Mouse (Mus musculus) lung, embryonic 14.5 days (tissue): ENCODE results near the gene F5. TPM values are rescaled to one million over a fixed set of nuclear protein-coding genes. Genes with fewer than 3 reads are reported as not detected.

Source experiments
- ATAC-seq: fragments of 200-750 bp; cut with Nextera tagmentation; 2 replicates; pipeline ENCODE4 v1.8.0; 2017; ENCODE audit warnings: mild to moderate bottlenecking, moderate TSS enrichment, moderate library complexity; ENCODE audit not compliant: insufficient read depth
- DNase-seq: peaks from one replicate; pipeline ENCODE4 v3.0.0-alpha.2; 2015
- H3K27ac ChIP-seq: fragments of 300-500 bp; sonication (generic); 2 replicates; pipeline ENCODE4 v1.5.1; 2014; ENCODE audit warnings: low read depth, mild to moderate bottlenecking, moderate library complexity
- H3K27me3 ChIP-seq: fragments of 300-500 bp; sonication (generic); 2 replicates; pipeline ENCODE4 v1.6.1; 2014; ENCODE audit warnings: low read length, control low read depth; ENCODE audit not compliant: insufficient read depth
- H3K36me3 ChIP-seq: fragments of 300-500 bp; sonication (generic); 2 replicates; pipeline ENCODE4 v1.6.1; 2014; ENCODE audit warnings: control low read depth; ENCODE audit not compliant: insufficient read depth
- H3K4me1 ChIP-seq: fragments of 300-500 bp; sonication (generic); 2 replicates; pipeline ENCODE4 v1.6.1; 2014; ENCODE audit warnings: antibody characterized with exemption, control low read depth; ENCODE audit not compliant: insufficient read depth
- H3K4me2 ChIP-seq: fragments of 300-500 bp; sonication (generic); 2 replicates; pipeline ENCODE4 v1.6.1; 2014; ENCODE audit warnings: mild to moderate bottlenecking
- H3K4me3 ChIP-seq: fragments of 300-500 bp; sonication (generic); 2 replicates; pipeline ENCODE4 v1.5.1; 2014; ENCODE audit warnings: low read depth, low read length
- H3K9ac ChIP-seq: fragments of 300-500 bp; sonication (generic); 2 replicates; pipeline ENCODE4 v1.6.1; 2014
- H3K9me3 ChIP-seq: fragments of 300-500 bp; sonication (generic); 2 replicates; pipeline ENCODE4 v1.6.1; 2016; ENCODE audit warnings: low read depth, low read length, control low read depth
- CTCF ChIP-seq: IDR thresholded peaks from 2 replicates; pipeline ENCODE4 v1.5.1; 2016; ENCODE audit warnings: antibody characterized with exemption, low read depth
- WGBS: fragments of 180-500 bp; shearing (Covaris S2); extraction: QIAGEN DNeasy Blood & Tissue Kit; methylation state at CpG from one replicate; pipeline ENCODE4 v1.1.7; 2014; 5-methylcytosine and 5-hydroxymethylcytosine counted together
- polyA plus RNA-seq: library from polyadenylated mRNA; unstranded; fragments of >200 nt; fragmentation: Nextera tagmentation; extraction: Ambion mirVana; gene quantifications from 2 replicates; pipeline ENCODE4 v1.2.1, GENCODE M21; 2014

Gene F5
- 0.42 and 0.53 TPM in 2 replicates for polyA plus RNA-seq

DNA sequence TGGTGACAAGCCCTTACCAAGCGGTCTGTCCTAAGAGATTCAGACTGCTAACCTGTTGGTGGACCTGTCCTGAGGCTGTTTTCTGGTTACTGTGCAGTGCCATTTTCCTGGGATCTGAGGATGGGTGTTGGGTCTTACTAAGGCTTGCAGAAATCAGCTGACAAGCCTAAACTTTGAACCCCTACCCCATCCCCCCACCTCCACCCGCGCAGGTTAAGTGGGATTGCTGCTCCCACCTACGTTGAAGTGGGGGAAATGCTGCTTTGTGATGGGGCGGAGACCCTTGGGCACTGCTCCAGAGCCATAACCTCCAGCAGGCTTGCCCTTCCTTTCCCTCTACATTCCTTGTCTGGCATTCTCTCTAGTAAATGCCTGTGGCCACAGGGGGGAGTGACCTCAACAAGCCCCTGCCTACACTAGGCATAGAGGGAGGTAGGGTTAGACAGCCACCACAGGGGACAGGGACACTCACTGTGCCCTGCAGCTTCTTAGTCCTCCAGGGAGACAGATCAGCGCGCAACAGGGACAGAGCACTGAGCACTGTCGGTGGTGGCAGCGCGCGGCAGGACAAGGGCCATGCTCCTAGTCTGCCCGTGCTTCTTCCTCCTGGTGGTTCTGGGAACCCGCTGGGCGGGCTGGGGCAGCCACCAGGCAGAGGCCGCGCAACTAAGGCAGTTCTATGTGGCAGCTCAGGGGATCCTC lies at the start of gene F5:
Gene F5, plus strand, starts transcription at position 452 of the 702 bp plus-strand sequence.
- DNase-seq (no peak), ATAC-seq (peak; percentile 41; the same call in 1 of the 2 replicates)
- H3K27me3 ChIP-seq = 0 out of 2 replicates have a peak, but pooled peaks cover 3% of the 10 kb centered on the region
- TF ChIP-seq CTCF = no peak
- no peak within 1 kb of the TSS for H3K4me3 ChIP-seq
- no peak within 1 kb of the TSS for H3K27ac ChIP-seq
- H3K36me3 ChIP-seq = no peaks in the 10 kb centered on the region
- 0 out of 2 replicates have a peak, but pooled peaks cover 4% of the 10 kb centered on the region for H3K4me1 ChIP-seq
- no peak within 1 kb of the TSS for H3K9ac ChIP-seq
- 13% methylated on average over 16 of the region's 16 CpGs for WGBS
- no peaks in the 10 kb centered on the region for H3K9me3 ChIP-seq
- H3K4me2 ChIP-seq = 0 out of 2 replicates have a peak within 1 kb of the TSS, but pooled peaks have one; percentile 12

DNA sequence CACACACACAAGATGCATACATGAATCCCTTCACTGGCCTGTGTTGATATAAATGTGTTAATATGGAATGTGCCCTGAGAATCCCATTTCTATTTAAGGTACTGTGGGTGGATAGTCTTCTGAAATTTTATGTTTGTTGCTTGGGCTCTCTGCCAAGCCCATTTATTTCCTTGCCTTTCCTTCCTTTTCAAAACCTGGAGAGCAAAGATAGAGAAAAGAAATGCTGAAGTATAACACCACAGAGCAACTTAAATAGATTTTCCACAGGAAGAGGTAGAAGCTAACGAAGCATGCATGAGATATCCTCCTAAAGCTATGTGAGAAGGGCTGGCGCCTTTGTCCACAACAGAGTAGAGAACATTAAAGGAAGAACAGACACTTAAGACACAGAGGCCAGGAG lies 41.9 kb upstream of the F5 start:
- Histone ChIP-seq H3K36me3 (no peaks in the 10 kb centered on the region), H3K4me2 (no peak overlapping the region), H3K4me3 (no peak overlapping the region), H3K9ac (no peak overlapping the region), H3K27me3 (no peaks in the 10 kb centered on the region), H3K9me3 (0 out of 2 replicates have a peak, but pooled peaks cover 3% of the 10 kb centered on the region), H3K4me1 (no peaks in the 10 kb centered on the region), H3K27ac (no peak overlapping the region)
- DNase-seq (peak; percentile 34), ATAC-seq (no peak)
- 69% methylated on average over 2 of the region's 2 CpGs for WGBS
- no peak for TF ChIP-seq CTCF

GRCm38 (mm10) chr1:164110591-164111329 lies 40.9 kb upstream of the F5 start:
- no peak for ATAC-seq
- Histone ChIP-seq H3K9me3 (0 out of 2 replicates have a peak, but pooled peaks cover 3% of the 10 kb centered on the region), H3K4me1 (no peaks in the 10 kb centered on the region), H3K4me2 (no peak overlapping the region), H3K9ac (no peak overlapping the region), H3K27ac (no peak overlapping the region), H3K36me3 (no peaks in the 10 kb centered on the region), H3K4me3 (no peak overlapping the region), H3K27me3 (no peaks in the 10 kb centered on the region)
- no peak for TF ChIP-seq CTCF
- no peak for DNase-seq
- WGBS = 87% methylated on average over 9 of the region's 9 CpGs

GRCm38 (mm10) chr1:164114280-164114679 lies 37.4 kb upstream of the F5 start:
- WGBS = 65% methylated on average over 5 of the region's 5 CpGs
- Histone ChIP-seq H3K4me3 (no peak overlapping the region), H3K9me3 (0 out of 2 replicates have a peak, but pooled peaks cover 3% of the 10 kb centered on the region), H3K9ac (no peak overlapping the region), H3K27ac (no peak overlapping the region), H3K27me3 (no peaks in the 10 kb centered on the region), H3K36me3 (no peaks in the 10 kb centered on the region), H3K4me2 (no peak overlapping the region), H3K4me1 (no peaks in the 10 kb centered on the region)
- ATAC-seq = no peak
- TF ChIP-seq CTCF = no peak
- no peak for DNase-seq

DNA sequence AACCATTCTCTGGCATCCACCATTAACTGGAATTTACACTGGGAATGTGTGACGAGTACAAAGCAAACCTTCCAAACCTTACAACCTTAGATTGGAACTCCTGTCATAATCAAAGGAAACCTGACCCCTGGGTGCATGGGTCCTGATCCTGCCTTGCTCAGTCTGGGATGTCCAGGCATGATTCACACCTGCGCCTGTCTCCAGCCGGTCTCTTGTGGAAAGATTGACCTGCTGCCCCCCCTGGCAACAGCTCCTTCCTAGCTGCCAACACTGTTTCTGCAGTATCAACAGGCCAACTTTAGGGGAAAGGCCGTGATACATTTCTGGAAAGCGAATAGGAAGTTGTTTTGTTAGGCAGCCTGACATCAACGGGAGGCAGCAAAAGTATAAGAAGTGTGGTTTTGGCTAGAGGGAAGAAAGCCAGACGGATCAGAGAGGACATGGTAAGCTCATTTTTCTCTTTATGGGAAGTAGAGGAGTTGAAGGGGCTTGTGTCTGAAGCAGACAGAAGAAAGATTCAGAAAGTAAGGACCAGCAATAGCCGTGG lies 36.6 kb upstream of the F5 start, which contains the start of gene Selp:
Gene Selp, plus strand, starts transcription at position 318 of the 547 bp plus-strand sequence.
- H3K27ac ChIP-seq = no peak within 1 kb of the TSS
- H3K27me3 ChIP-seq = no peaks in the 10 kb centered on the region

DNA sequence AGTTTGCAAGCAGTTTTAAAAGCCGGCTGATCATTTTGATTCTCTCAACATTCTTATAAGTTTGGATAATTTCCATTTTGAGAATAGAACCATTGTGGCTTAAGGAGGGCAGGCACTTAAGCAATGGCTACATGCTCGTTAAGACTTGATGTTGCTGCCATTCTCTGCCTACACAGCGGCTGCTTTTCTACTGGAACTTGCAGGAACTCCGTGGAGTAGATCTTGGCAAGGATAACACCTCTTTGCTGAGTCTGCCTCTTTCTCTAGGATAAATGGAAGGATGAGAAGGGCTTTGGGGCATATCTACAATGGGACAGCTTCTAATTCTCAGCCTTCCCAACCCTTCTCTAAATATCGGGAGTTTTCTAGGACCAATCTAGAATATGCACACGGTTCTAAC lies 36.0 kb upstream of the F5 start:
- Histone ChIP-seq H3K9me3 (0 out of 2 replicates have a peak, but pooled peaks cover 3% of the 10 kb centered on the region), H3K4me1 (no peaks in the 10 kb centered on the region), H3K4me3 (no peak overlapping the region), H3K4me2 (no peak overlapping the region), H3K27me3 (no peaks in the 10 kb centered on the region), H3K27ac (no peak overlapping the region), H3K36me3 (no peaks in the 10 kb centered on the region), H3K9ac (no peak overlapping the region)
- no peak for TF ChIP-seq CTCF
- ATAC-seq (no peak), DNase-seq (no peak)
- WGBS = 76% methylated on average over 6 of the region's 6 CpGs

More for the DNA sequence above, 36.6 kb upstream of the F5 start, which contains the start of gene Selp:
- Histone ChIP-seq H3K9ac (no peak within 1 kb of the TSS), H3K36me3 (no peaks in the 10 kb centered on the region), H3K4me2 (no peak within 1 kb of the TSS), H3K4me1 (no peaks in the 10 kb centered on the region), H3K4me3 (no peak within 1 kb of the TSS), H3K9me3 (0 out of 2 replicates have a peak, but pooled peaks cover 3% of the 10 kb centered on the region)
- 42% methylated on average over 8 of the region's 8 CpGs for WGBS
- DNase-seq = no peak
- TF ChIP-seq CTCF = no peak
- no peak for ATAC-seq

- ATAC-seq (no peak), DNase-seq (no peak)
- H3K4me1 ChIP-seq = no peaks in the 10 kb centered on the region
- H3K4me2 ChIP-seq = no peak overlapping the region
- TF ChIP-seq CTCF = no peak
- 85% methylated on average over 6 of the region's 6 CpGs for WGBS
- H3K9me3 ChIP-seq = no peaks in the 10 kb centered on the region
- H3K4me3 ChIP-seq = no peak overlapping the region
- no peaks in the 10 kb centered on the region for H3K27me3 ChIP-seq
- H3K9ac ChIP-seq = no peak overlapping the region
- H3K27ac ChIP-seq = no peak overlapping the region
- H3K36me3 ChIP-seq = no peaks in the 10 kb centered on the region
Measured at GRCm38 (mm10) chr1:164117869-164118268, 33.8 kb upstream of the F5 start.
